Mouse (Mus musculus) limb, embryonic 14.5 days (tissue): ENCODE results near the gene Iqsec3. TPM values are rescaled to one million over a fixed set of nuclear protein-coding genes. Genes with fewer than 3 reads are reported as not detected.

Experiments used
- ATAC-seq: fragments of 200-750 bp; cut with Nextera tagmentation; 2 replicates; pipeline ENCODE4 v1.8.0; 2017; ENCODE audit warnings: low read depth, moderate number of reproducible peaks, moderate TSS enrichment; ENCODE audit not compliant: low FRiP score
- DNase-seq: peaks from one replicate; pipeline ENCODE4 v3.0.0-alpha.2; 2015; ENCODE audit warnings: low spot score
- H3K27ac ChIP-seq: fragments of 300-500 bp; sonication (generic); replicated peaks from 2 replicates; pipeline ENCODE4 v1.5.1; 2014; ENCODE audit warnings: low read depth, mild to moderate bottlenecking, low read length, moderate library complexity, mixed read lengths
- H3K27me3 ChIP-seq: fragments of 300-500 bp; sonication (generic); 2 replicates; pipeline ENCODE4 v1.6.1; 2014; ENCODE audit warnings: low read length, mixed read lengths; ENCODE audit not compliant: control insufficient read depth, insufficient read depth
- H3K36me3 ChIP-seq: fragments of 300-500 bp; sonication (generic); 2 replicates; pipeline ENCODE4 v1.6.1; 2014; ENCODE audit warnings: mild to moderate bottlenecking, low read length, moderate library complexity, mixed read lengths; ENCODE audit not compliant: control insufficient read depth, insufficient read depth
- H3K4me1 ChIP-seq: fragments of 300-500 bp; sonication (generic); 2 replicates; pipeline ENCODE4 v1.6.1; 2014; ENCODE audit warnings: antibody characterized with exemption, low read length, mixed read lengths; ENCODE audit not compliant: control insufficient read depth, insufficient read depth
- H3K4me2 ChIP-seq: fragments of 300-500 bp; sonication (generic); replicated peaks from 2 replicates; pipeline ENCODE4 v1.6.1; 2014; ENCODE audit warnings: low read depth, mild to moderate bottlenecking, low read length, moderate library complexity; ENCODE audit not compliant: severe bottlenecking
- H3K4me3 ChIP-seq: fragments of 300-500 bp; sonication (generic); replicated peaks from 2 replicates; pipeline ENCODE4 v1.5.1; 2014; ENCODE audit warnings: low read length
- H3K9ac ChIP-seq: fragments of 300-500 bp; sonication (generic); 2 replicates; pipeline ENCODE4 v1.6.1; 2014; ENCODE audit warnings: mild to moderate bottlenecking, low read depth, low read length, moderate library complexity; ENCODE audit not compliant: severe bottlenecking
- H3K9me3 ChIP-seq: fragments of 300-500 bp; sonication (generic); 2 replicates; pipeline ENCODE4 v1.6.1; 2016; ENCODE audit warnings: low read length; ENCODE audit not compliant: control insufficient read depth
- POLR2A ChIP-seq: fragments of 200-500 bp; IDR thresholded peaks from 2 replicates; pipeline ENCODE4 v1.8.0; 2012; ENCODE audit warnings: inconsistent platforms, mild to moderate bottlenecking, moderate library complexity, borderline replicate concordance; ENCODE audit not compliant: insufficient read depth, insufficient read length; ENCODE audit errors: extremely low read depth
- WGBS: fragments of 180-500 bp; shearing (Covaris S2); extraction: QIAGEN DNeasy Blood & Tissue Kit; methylation state at CpG from one replicate; pipeline ENCODE4 v1.1.7; 2014; 5-methylcytosine and 5-hydroxymethylcytosine counted together
- polyA plus RNA-seq, 2 experiments: library from polyadenylated mRNA; depleted of rRNA in 1 of 2; stranded (reverse) in 1 of 2; unstranded in 1 of 2; fragments of >200 nt; fragmentation: Nextera tagmentation in 1 of 2; extraction: Ambion mirVana in 1 of 2; gene quantifications; 2 replicates each; pipeline versions ENCODE4 v1.2.1 to v1.2.3; 2012 to 2014

Iqsec3 gene
- polyA plus RNA-seq, 2 experiments: 0.28 to 0.55 TPM

- no peak overlapping the region for H3K27ac ChIP-seq
- H3K36me3 ChIP-seq: no peaks in the 10 kb centered on the region
- no peaks in the 10 kb centered on the region for H3K9me3 ChIP-seq
- no peak for TF ChIP-seq POLR2A
- H3K4me3 ChIP-seq: no peak overlapping the region
- no peaks in the 10 kb centered on the region for H3K27me3 ChIP-seq
- no peak overlapping the region for H3K9ac ChIP-seq
- no peak overlapping the region for H3K4me2 ChIP-seq
- DNase-seq (no peak), ATAC-seq (no peak)
- 96% methylated on average over 9 of the region's 9 CpGs for WGBS
- H3K4me1 ChIP-seq: no peaks in the 10 kb centered on the region
These were observed 136.2 kb downstream of the Iqsec3 start for GRCm38 (mm10) chr6:121337229-121337628.

- Histone ChIP-seq H3K4me2 (no peak overlapping the region), H3K27me3 (no peaks in the 10 kb centered on the region), H3K4me3 (no peak overlapping the region), H3K27ac (no peak overlapping the region), H3K9ac (no peak overlapping the region), H3K9me3 (no peaks in the 10 kb centered on the region), H3K4me1 (no peaks in the 10 kb centered on the region), H3K36me3 (no peaks in the 10 kb centered on the region)
- no peak for DNase-seq
- ATAC-seq: no peak
- no peak for TF ChIP-seq POLR2A
- WGBS: 70% methylated on average over 8 of the region's 8 CpGs
These were observed 136.9 kb downstream of the Iqsec3 start for GRCm38 (mm10) chr6:121336558-121336957.

GRCm38 (mm10) chr6:121335841-121336240, 137.6 kb downstream of the Iqsec3 start:
- Histone ChIP-seq H3K4me3 (no peak overlapping the region), H3K27me3 (no peaks in the 10 kb centered on the region), H3K36me3 (no peaks in the 10 kb centered on the region), H3K9me3 (no peaks in the 10 kb centered on the region), H3K4me2 (no peak overlapping the region), H3K9ac (no peak overlapping the region), H3K27ac (no peak overlapping the region), H3K4me1 (no peaks in the 10 kb centered on the region)
- DNase-seq (no peak), ATAC-seq (no peak)
- WGBS: 79% methylated on average over 9 of the region's 9 CpGs
- no peak for TF ChIP-seq POLR2A

- Histone ChIP-seq H3K36me3 (no peaks in the 10 kb centered on the region), H3K9me3 (no peaks in the 10 kb centered on the region), H3K9ac (no peak overlapping the region), H3K4me3 (no peak overlapping the region), H3K4me2 (no peak overlapping the region), H3K4me1 (peaks cover 5% of the 10 kb centered on the region), H3K27ac (no peak overlapping the region), H3K27me3 (no peaks in the 10 kb centered on the region)
- TF ChIP-seq POLR2A: no peak
- 0 out of 2 replicates have a peak, but pooled peaks have one; percentile 24 for ATAC-seq
- 13% methylated on average over 10 of the region's 10 CpGs for WGBS
- peak; percentile 32 for DNase-seq
These were observed 143.5 kb downstream of the Iqsec3 start for GRCm38 (mm10) chr6:121329848-121330508.

- no peak for ATAC-seq
These were observed 145.0 kb downstream of the Iqsec3 start for GRCm38 (mm10) chr6:121328417-121328884.

More at GRCm38 (mm10) chr6:121328417-121328884, 145.0 kb downstream of the Iqsec3 start:
- DNase-seq: no peak
- H3K27me3 ChIP-seq: no peaks in the 10 kb centered on the region
- no peak for TF ChIP-seq POLR2A
- H3K4me3 ChIP-seq: no peak overlapping the region
- H3K9ac ChIP-seq: no peak overlapping the region
- H3K36me3 ChIP-seq: no peaks in the 10 kb centered on the region
- no peaks in the 10 kb centered on the region for H3K9me3 ChIP-seq
- H3K4me2 ChIP-seq: no peak overlapping the region
- WGBS: 60% methylated on average over 9 of the region's 9 CpGs
- peaks cover 5% of the 10 kb centered on the region for H3K4me1 ChIP-seq
- H3K27ac ChIP-seq: no peak overlapping the region
